Mouse (Mus musculus) midbrain, postnatal 0 days (tissue): ENCODE data around the gene Zfp146. TPM values are rescaled to one million over a fixed set of nuclear protein-coding genes. Genes with fewer than 3 reads are reported as not detected.
"Not testable (repeated sequence)": the region's sequence is repeated elsewhere in the genome, so short reads cannot be mapped to it uniquely, and the experiment has no call there.

Source experiments
- ATAC-seq: fragments of 200-750 bp; cut with Nextera tagmentation; 2 replicates; pipeline ENCODE4 v1.8.0; 2017; ENCODE audit warnings: moderate number of reproducible peaks, mild to moderate bottlenecking, moderate TSS enrichment, moderate library complexity; ENCODE audit not compliant: low FRiP score
- DNase-seq: peaks from one replicate; pipeline ENCODE4 v3.0.0-alpha.2; 2015; ENCODE audit warnings: low spot score
- H3K27ac ChIP-seq: fragments of 300-500 bp; sonication (generic); 2 replicates; pipeline ENCODE4 v1.5.1; 2014; ENCODE audit warnings: low read depth, mild to moderate bottlenecking, low read length, mixed read lengths
- H3K27me3 ChIP-seq: fragments of 300-500 bp; sonication (generic); 2 replicates; pipeline ENCODE4 v1.6.1; 2014; ENCODE audit warnings: low read length, control low read depth, mixed read lengths; ENCODE audit not compliant: insufficient read depth
- H3K36me3 ChIP-seq: fragments of 300-500 bp; sonication (generic); 2 replicates; pipeline ENCODE4 v1.6.1; 2014; ENCODE audit warnings: low read length, control low read depth, mixed read lengths; ENCODE audit not compliant: insufficient read depth
- H3K4me1 ChIP-seq: fragments of 300-500 bp; sonication (generic); 2 replicates; pipeline ENCODE4 v1.6.1; 2014; ENCODE audit warnings: mild to moderate bottlenecking, control low read depth, antibody characterized with exemption, low read length, mixed read lengths; ENCODE audit not compliant: insufficient read depth
- H3K4me2 ChIP-seq: fragments of 300-500 bp; sonication (generic); 2 replicates; pipeline ENCODE4 v1.6.1; 2014; ENCODE audit warnings: low read depth, mild to moderate bottlenecking, low read length, mixed read lengths; ENCODE audit not compliant: poor library complexity, severe bottlenecking
- H3K4me3 ChIP-seq: fragments of 300-500 bp; sonication (generic); 2 replicates; pipeline ENCODE4 v1.5.1; 2014; ENCODE audit warnings: low read depth, mild to moderate bottlenecking, low read length, moderate library complexity
- H3K9ac ChIP-seq: fragments of 300-500 bp; sonication (generic); replicated peaks from 2 replicates; pipeline ENCODE4 v1.6.1; 2014; ENCODE audit warnings: mild to moderate bottlenecking, low read length, moderate library complexity, mixed read lengths; ENCODE audit not compliant: poor library complexity, severe bottlenecking
- H3K9me3 ChIP-seq: fragments of 300-500 bp; sonication (generic); 2 replicates; pipeline ENCODE4 v1.6.1; 2016; ENCODE audit warnings: low read length, control low read depth
- CTCF ChIP-seq: IDR thresholded peaks from 2 replicates; pipeline ENCODE4 v1.5.1; 2016; ENCODE audit warnings: antibody characterized with exemption, mild to moderate bottlenecking
- WGBS: fragments of 180-500 bp; shearing (Covaris S2); extraction: QIAGEN DNeasy Blood & Tissue Kit; methylation state at CpG from one replicate; pipeline ENCODE4 v1.1.7; 2014; 5-methylcytosine and 5-hydroxymethylcytosine counted together
- polyA plus RNA-seq: library from polyadenylated mRNA; unstranded; fragments of >200 nt; fragmentation: Nextera tagmentation; extraction: Ambion mirVana; gene quantifications from 2 replicates; pipeline ENCODE4 v1.2.1, GENCODE M21; 2015
- total RNA-seq: library from RNA; depleted of rRNA; stranded (reverse); fragments of >200 nt; gene quantifications from 2 replicates; pipeline ENCODE4 v1.2.3, GENCODE M21; 2014; rRNA removed

The Zfp146 gene
- total and polyA plus RNA-seq, 2 experiments from 2014 or later, result 7.2 to 49.8 TPM

- H3K27me3 ChIP-seq, result no peaks in the 10 kb centered on the region
- 99% methylated on average over 4 of the region's 4 CpGs for WGBS
- H3K4me3 ChIP-seq, result no peak overlapping the region
- no peak for DNase-seq
- no peaks in the 10 kb centered on the region for H3K9me3 ChIP-seq
- H3K36me3 ChIP-seq, result peaks cover 63% of the 10 kb centered on the region
- H3K4me1 ChIP-seq, result no peaks in the 10 kb centered on the region
- H3K27ac ChIP-seq, result no peak overlapping the region
- no peak overlapping the region for H3K9ac ChIP-seq
- no peak for TF ChIP-seq CTCF
- no peak overlapping the region for H3K4me2 ChIP-seq
- ATAC-seq, result no peak
These were observed 37.2 kb downstream of the Zfp146 start for GRCm38 (mm10) chr7:30132396-30132795.

DNA sequence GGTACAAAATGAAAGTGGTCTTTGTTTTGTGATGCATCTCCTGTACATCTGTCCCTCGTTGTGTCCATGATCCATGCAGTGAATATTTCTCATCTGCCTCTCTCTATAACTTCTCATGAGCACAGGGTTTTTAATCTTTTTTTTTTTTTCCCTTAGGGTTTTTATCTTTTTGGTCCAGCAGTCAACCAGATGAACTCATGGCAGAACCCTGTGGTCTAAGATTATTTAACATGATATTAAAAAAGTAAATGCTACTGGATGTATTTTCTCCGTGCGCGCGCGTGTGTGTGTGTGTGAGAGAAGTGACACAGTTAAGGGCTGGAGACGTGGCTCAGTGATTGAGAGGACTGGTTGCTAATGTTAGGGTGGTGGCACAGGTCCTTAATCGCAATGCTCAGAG is 39.6 kb downstream of the Zfp146 start:
- no peaks in the 10 kb centered on the region for H3K27me3 ChIP-seq
- H3K4me1 ChIP-seq, result no peaks in the 10 kb centered on the region
- WGBS, result 93% methylated on average over 8 of the region's 8 CpGs
- no peak for DNase-seq
- H3K9ac ChIP-seq, result no peak overlapping the region
- peaks cover 57% of the 10 kb centered on the region for H3K36me3 ChIP-seq
- H3K27ac ChIP-seq, result no peak overlapping the region
- no peaks in the 10 kb centered on the region for H3K9me3 ChIP-seq
- ATAC-seq, result no peak
- TF ChIP-seq CTCF, result no peak
- no peak overlapping the region for H3K4me2 ChIP-seq
- no peak overlapping the region for H3K4me3 ChIP-seq

- ATAC-seq (peak; percentile 56; the same call in 1 of the 2 replicates), DNase-seq (peak; percentile 34)
These were observed 47.4 kb downstream of the Zfp146 start for GRCm38 (mm10) chr7:30122188-30122530.

DNA sequence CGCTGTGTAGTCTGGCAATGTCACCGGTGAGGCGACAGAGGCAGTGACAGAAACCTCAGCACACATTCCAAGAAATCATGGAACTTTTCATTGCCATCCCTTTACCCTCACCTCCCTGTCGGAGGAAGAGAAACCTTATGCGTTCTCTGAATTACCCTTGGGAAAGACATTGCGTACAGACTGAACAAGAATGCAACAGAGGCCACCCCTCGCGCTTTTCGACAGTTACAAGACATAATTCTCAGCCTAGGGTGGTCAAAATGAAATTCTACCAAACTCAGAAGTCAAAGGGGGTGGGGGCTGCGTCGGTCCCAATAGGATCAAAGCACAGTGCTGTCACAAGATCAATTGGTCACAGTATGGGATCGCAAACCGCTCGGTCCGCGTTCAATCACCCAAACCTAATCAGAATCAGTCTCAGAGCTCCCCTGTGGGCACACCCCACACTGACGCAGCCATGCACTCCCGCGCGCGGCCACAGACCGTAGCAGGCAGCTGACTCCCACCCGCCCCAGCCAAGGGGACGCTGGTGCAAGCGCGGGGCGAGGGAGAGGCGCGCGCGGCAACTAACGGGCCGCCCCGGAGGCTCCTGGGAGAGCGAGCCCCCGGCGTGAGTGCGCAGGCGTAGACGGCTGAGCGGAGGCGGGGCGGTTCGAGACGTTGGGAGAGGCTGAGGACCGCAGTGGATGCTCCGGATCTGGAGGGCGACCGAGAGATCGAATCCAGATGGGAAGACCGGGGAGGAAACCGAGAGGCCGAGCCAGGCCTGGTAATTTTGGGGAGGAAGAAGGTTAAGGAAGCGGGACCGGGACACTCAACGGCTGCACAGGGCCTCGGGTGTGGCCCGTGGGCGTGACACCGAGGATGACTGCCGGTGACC is 48.0 kb downstream of the Zfp146 start, which contains the start of gene Zfp382:
TSS of gene Zfp382 (plus strand) at position 635 of the 880 bp plus-strand sequence.
- Histone ChIP-seq H3K9me3 (no peaks in the 10 kb centered on the region), H3K4me1 (no peaks in the 10 kb centered on the region; the same call in 1 of the 2 replicates), H3K27ac (peak within 1 kb of the TSS; percentile 84), H3K9ac (peak within 1 kb of the TSS; percentile 81), H3K27me3 (no peaks in the 10 kb centered on the region), H3K4me2 (peak within 1 kb of the TSS; percentile 63), H3K36me3 (peaks cover 9% of the 10 kb centered on the region; the same call in 1 of the 2 replicates), H3K4me3 (peak within 1 kb of the TSS; percentile 76)
- under 1% methylated on average over 61 of the region's 61 CpGs for WGBS
- DNase-seq, result peak; percentile 93
- ATAC-seq, result peak; percentile 92
- peak; percentile 34 for TF ChIP-seq CTCF

More at GRCm38 (mm10) chr7:30122188-30122530, 47.4 kb downstream of the Zfp146 start:
- H3K4me1 ChIP-seq, result no peaks in the 10 kb centered on the region; the same call in 1 of the 2 replicates
- no peak for TF ChIP-seq CTCF
- H3K4me3 ChIP-seq, result peak overlapping the region; percentile 76
- peak overlapping the region; percentile 63 for H3K4me2 ChIP-seq
- H3K9me3 ChIP-seq, result no peaks in the 10 kb centered on the region
- H3K36me3 ChIP-seq, result peaks cover 9% of the 10 kb centered on the region
- peak overlapping the region; percentile 81 for H3K9ac ChIP-seq
- H3K27ac ChIP-seq, result peak overlapping the region; percentile 84
- no peaks in the 10 kb centered on the region for H3K27me3 ChIP-seq
- WGBS, result 2% methylated on average over 15 of the region's 15 CpGs

- not testable (repeated sequence) for H3K27ac ChIP-seq, DNase-seq, ATAC-seq
These were observed 51.6 kb downstream of the Zfp146 start for GRCm38 (mm10) chr7:30117935-30118334.

GRCm38 (mm10) chr7:30116076-30116475 is 53.5 kb downstream of the Zfp146 start:
- Histone ChIP-seq H3K27me3 (no peaks in the 10 kb centered on the region), H3K9me3 (0 out of 2 replicates have a peak, but pooled peaks cover 4% of the 10 kb centered on the region), H3K36me3 (no peaks in the 10 kb centered on the region), H3K4me1 (no peaks in the 10 kb centered on the region), H3K9ac (no peak overlapping the region), H3K4me2 (no peak overlapping the region), H3K4me3 (no peak overlapping the region), H3K27ac (no peak overlapping the region)
- ATAC-seq, result no peak
- 88% methylated on average over 5 of the region's 5 CpGs for WGBS
- DNase-seq, result no peak
- no peak for TF ChIP-seq CTCF

More at GRCm38 (mm10) chr7:30117935-30118334, 51.6 kb downstream of the Zfp146 start:
- H3K27me3 ChIP-seq, H3K4me1 ChIP-seq, H3K9me3 ChIP-seq, H3K36me3 ChIP-seq, H3K9ac ChIP-seq, H3K4me3 ChIP-seq, H3K4me2 ChIP-seq: not testable (repeated sequence)
- WGBS, result 95% methylated on average over 12 of the region's 12 CpGs

Other genes starting within 250 kb of the Zfp146 start
- 12.8 and 13.3 TPM in 2 replicates for gene Zfp74, start 215.7 kb downstream of the Zfp146 start, total RNA-seq
- gene Zfp74, start 215.7 kb downstream of the Zfp146 start, polyA plus RNA-seq, result 15.9 and 17.1 TPM in 2 replicates
- 8.2 and 12.6 TPM in 2 replicates for gene Zfp568, start 185.8 kb downstream of the Zfp146 start, total RNA-seq
- 2.0 and 2.5 TPM in 2 replicates for gene Zfp568, start 185.8 kb downstream of the Zfp146 start, polyA plus RNA-seq
- gene Zfp14, start 118.4 kb downstream of the Zfp146 start, total RNA-seq, result 13.0 and 16.5 TPM in 2 replicates
- 5.8 and 8.7 TPM in 2 replicates for gene Zfp14, start 118.4 kb downstream of the Zfp146 start, polyA plus RNA-seq
- 5.3 and 6.4 TPM in 2 replicates for gene Zfp82, start 96.8 kb downstream of the Zfp146 start, total RNA-seq
- 5.4 and 6.4 TPM in 2 replicates for gene Zfp82, start 96.8 kb downstream of the Zfp146 start, polyA plus RNA-seq
- not detected in 2 replicates for gene Gm26920, start 79.3 kb downstream of the Zfp146 start, total RNA-seq
- 0.63 and 1.3 TPM in 2 replicates for gene Gm26920, start 79.3 kb downstream of the Zfp146 start, polyA plus RNA-seq
- 0.93 and 3.8 TPM in 2 replicates for gene Zfp566, start 79.2 kb downstream of the Zfp146 start, total RNA-seq
- 16.2 and 18.0 TPM in 2 replicates for gene Zfp566, start 79.2 kb downstream of the Zfp146 start, polyA plus RNA-seq
- gene Zfp260, start 75.0 kb downstream of the Zfp146 start, total RNA-seq, result 39.4 and 47.4 TPM in 2 replicates
- gene Zfp260, start 75.0 kb downstream of the Zfp146 start, polyA plus RNA-seq, result 43.6 and 44.4 TPM in 2 replicates
- gene Zfp382, start 47.8 kb downstream of the Zfp146 start, total RNA-seq, result 23.0 and 24.7 TPM in 2 replicates
- gene Zfp382, start 47.8 kb downstream of the Zfp146 start, polyA plus RNA-seq, result 14.5 and 14.7 TPM in 2 replicates
- gene Cox7a1, start 14.4 kb upstream of the Zfp146 start, total RNA-seq, result not detected in 2 replicates
- gene Cox7a1, start 14.4 kb upstream of the Zfp146 start, polyA plus RNA-seq, result 7.3 and 8.8 TPM in 2 replicates
- gene Capns1, start 29.1 kb upstream of the Zfp146 start, total RNA-seq, result 201 and 272 TPM in 2 replicates
- gene Capns1, start 29.1 kb upstream of the Zfp146 start, polyA plus RNA-seq, result 58.0 and 62.4 TPM in 2 replicates
- gene Polr2i, start 62.2 kb upstream of the Zfp146 start, total RNA-seq, result 93.3 and 126 TPM in 2 replicates
- gene Polr2i, start 62.2 kb upstream of the Zfp146 start, polyA plus RNA-seq, result 190 and 196 TPM in 2 replicates
- gene Tbcb, start 62.5 kb upstream of the Zfp146 start, total RNA-seq, result 127 and 149 TPM in 2 replicates
- gene Tbcb, start 62.5 kb upstream of the Zfp146 start, polyA plus RNA-seq, result 483 and 527 TPM in 2 replicates
- gene Ovol3, start 66.0 kb upstream of the Zfp146 start, total RNA-seq, result not detected in 2 replicates
- gene Ovol3, start 66.0 kb upstream of the Zfp146 start, polyA plus RNA-seq, result not detected in 2 replicates
- 0.71 TPM in 1 of 2 replicates, not detected in the other for gene Thap8, start 110.3 kb upstream of the Zfp146 start, total RNA-seq
- 0.38 and 0.57 TPM in 2 replicates for gene Thap8, start 110.3 kb upstream of the Zfp146 start, polyA plus RNA-seq
- gene Wdr62, start 110.7 kb upstream of the Zfp146 start, total RNA-seq, result 1.7 and 24.3 TPM in 2 replicates
- 3.3 and 4.1 TPM in 2 replicates for gene Wdr62, start 110.7 kb upstream of the Zfp146 start, polyA plus RNA-seq
- gene Clip3, start 122.0 kb upstream of the Zfp146 start, total RNA-seq, result 140 and 197 TPM in 2 replicates
- 144 and 155 TPM in 2 replicates for gene Clip3, start 122.0 kb upstream of the Zfp146 start, polyA plus RNA-seq
- 76.1 and 121 TPM in 2 replicates for gene Alkbh6, start 139.0 kb upstream of the Zfp146 start, total RNA-seq
- 129 and 140 TPM in 2 replicates for gene Alkbh6, start 139.0 kb upstream of the Zfp146 start, polyA plus RNA-seq
- 7.3 and 14.1 TPM in 2 replicates for gene Syne4, start 145.1 kb upstream of the Zfp146 start, total RNA-seq
- 11.7 and 13.6 TPM in 2 replicates for gene Syne4, start 145.1 kb upstream of the Zfp146 start, polyA plus RNA-seq
- gene E130208F15Rik, start 152.0 kb upstream of the Zfp146 start, total RNA-seq, result 0.05 and 0.19 TPM in 2 replicates
- not detected in 2 replicates for gene E130208F15Rik, start 152.0 kb upstream of the Zfp146 start, polyA plus RNA-seq
- 11.5 and 14.7 TPM in 2 replicates for gene Sdhaf1, start 154.1 kb upstream of the Zfp146 start, total RNA-seq
- gene Sdhaf1, start 154.1 kb upstream of the Zfp146 start, polyA plus RNA-seq, result 16.5 and 16.8 TPM in 2 replicates
- gene Lrfn3, start 193.0 kb upstream of the Zfp146 start, total RNA-seq, result 44.8 and 47.5 TPM in 2 replicates
- 22.1 and 24.8 TPM in 2 replicates for gene Lrfn3, start 193.0 kb upstream of the Zfp146 start, polyA plus RNA-seq
- gene Tyrobp, start 244.0 kb upstream of the Zfp146 start, total RNA-seq, result 20.6 and 23.5 TPM in 2 replicates
- 43.7 and 46.5 TPM in 2 replicates for gene Tyrobp, start 244.0 kb upstream of the Zfp146 start, polyA plus RNA-seq